Mouse (Mus musculus) liver, adult 2 months (tissue): ENCODE results near the gene Znhit3. TPM values are rescaled to one million over a fixed set of nuclear protein-coding genes. Genes with fewer than 3 reads are reported as not detected.
"Not testable (repeated sequence)": the region's sequence is repeated elsewhere in the genome, so short reads cannot be mapped to it uniquely, and the experiment has no call there.

Experiments
- DNase-seq: peaks from one replicate; pipeline ENCODE4 v3.0.0-alpha.2; 2011; ENCODE audit warnings: low read depth, low spot score; ENCODE audit errors: extremely low read depth
- H3K27ac ChIP-seq: fragments of 200-500 bp; replicated peaks from 2 replicates; pipeline ENCODE4 v1.5.1; 2012; ENCODE audit warnings: low read depth, mild to moderate bottlenecking, control low read depth, inconsistent platforms, low read length; ENCODE audit not compliant: insufficient read depth
- H3K27me3 ChIP-seq: fragments of 200-500 bp; 2 replicates; pipeline ENCODE4 v1.6.1; 2012; ENCODE audit warnings: mild to moderate bottlenecking, moderate library complexity, low read length, inconsistent platforms; ENCODE audit not compliant: control insufficient read depth, insufficient read depth
- H3K36me3 ChIP-seq: fragments of 200-500 bp; 2 replicates; pipeline ENCODE4 v1.6.1; 2012; ENCODE audit warnings: low read length, inconsistent platforms; ENCODE audit not compliant: control insufficient read depth, insufficient read depth
- H3K4me1 ChIP-seq: fragments of 200-500 bp; 2 replicates; pipeline ENCODE4 v1.6.1; 2011; ENCODE audit warnings: low read length; ENCODE audit not compliant: control insufficient read depth, insufficient read depth
- H3K4me3 ChIP-seq: fragments of 200-500 bp; 2 replicates; pipeline ENCODE4 v1.5.1; 2011; ENCODE audit warnings: low read depth, mild to moderate bottlenecking, control low read depth, low read length, moderate library complexity; ENCODE audit not compliant: insufficient read depth
- H3K79me2 ChIP-seq: fragments of 200-500 bp; 2 replicates; pipeline ENCODE4 v1.6.1; 2012; ENCODE audit warnings: inconsistent platforms, mild to moderate bottlenecking, low read length, moderate library complexity; ENCODE audit not compliant: control insufficient read depth, insufficient read depth
- H3K9ac ChIP-seq: fragments of 200-500 bp; 2 replicates; pipeline ENCODE4 v1.6.1; 2012; ENCODE audit warnings: low read depth, mild to moderate bottlenecking, control low read depth, inconsistent platforms, low read length
- CTCF ChIP-seq: fragments of 200-500 bp; IDR thresholded peaks from 2 replicates; pipeline ENCODE4 v1.5.1; 2011; ENCODE audit warnings: low read depth, low read length, control low read depth
- POLR2A ChIP-seq: fragments of 200-500 bp; IDR thresholded peaks from 2 replicates; pipeline ENCODE4 v1.6.1; 2011; ENCODE audit warnings: low read length, control low read depth; ENCODE audit not compliant: insufficient read depth; ENCODE audit errors: extremely low read depth
- WGBS: fragments of 180-500 bp; shearing (Covaris S2); methylation state at CpG from one replicate; pipeline ENCODE4 v1.1.7; 2018; 5-methylcytosine and 5-hydroxymethylcytosine counted together
- polyA plus RNA-seq: library from polyadenylated mRNA; depleted of rRNA; stranded (reverse); fragments of >200 nt; gene quantifications from 2 replicates; pipeline ENCODE4 v1.2.3, GENCODE M21; 2012
- total RNA-seq: library from RNA; depleted of rRNA; stranded (reverse); fragments of >200 nt; gene quantifications from 2 replicates; pipeline ENCODE4 v1.2.3, GENCODE M21; 2014

Znhit3 gene
- total and polyA plus RNA-seq, 2 experiments = 5.4 to 10.0 TPM

GRCm38 (mm10) chr11:84879772-84880464 is 36.2 kb downstream of the Znhit3 start, which contains the start of the genes Myo19 and Pigw:
Gene Myo19, plus strand, starts transcription at chr11:84880148.
Gene Pigw, minus strand, starts transcription at chr11:84880285.
- peaks cover 3% of the 10 kb centered on the region; the same call in 1 of the 2 replicates for H3K36me3 ChIP-seq
- H3K27me3 ChIP-seq = no peaks in the 10 kb centered on the region
- peak within 1 kb of the TSS; percentile 82 for H3K4me3 ChIP-seq
- peak within 1 kb of the TSS; percentile 92 for H3K9ac ChIP-seq
- peaks cover 5% of the 10 kb centered on the region; the same call in 1 of the 2 replicates for H3K79me2 ChIP-seq
- 0 out of 2 replicates have a peak, but pooled peaks cover 3% of the 10 kb centered on the region for H3K4me1 ChIP-seq
- under 1% methylated on average over 78 of the region's 81 CpGs for WGBS
- peak within 1 kb of the TSS; percentile 80 for H3K27ac ChIP-seq
- TF ChIP-seq POLR2A (peak; percentile 53; the same call in 1 of the 2 replicates), CTCF (peak; percentile 59; the same call in 1 of the 2 replicates)
- peak; percentile 55 for DNase-seq

GRCm38 (mm10) chr11:84879007-84879771 is 37.0 kb downstream of the Znhit3 start:
- Histone ChIP-seq H3K4me1 (0 out of 2 replicates have a peak, but pooled peaks cover 3% of the 10 kb centered on the region), H3K36me3 (peaks cover 5% of the 10 kb centered on the region; the same call in 1 of the 2 replicates), H3K4me3 (peak overlapping the region; percentile 82), H3K27ac (peak overlapping the region; percentile 80), H3K79me2 (peaks cover 5% of the 10 kb centered on the region; the same call in 1 of the 2 replicates), H3K27me3 (no peaks in the 10 kb centered on the region), H3K9ac (peak overlapping the region; percentile 92)
- 6% methylated on average over 7 of the region's 7 CpGs for WGBS
- TF ChIP-seq POLR2A (no peak), CTCF (no peak)
- DNase-seq = no peak

GRCm38 (mm10) chr11:84876020-84876419 is 40.1 kb downstream of the Znhit3 start:
- not testable (repeated sequence) for H3K36me3 ChIP-seq, H3K79me2 ChIP-seq, H3K27ac ChIP-seq, DNase-seq, H3K27me3 ChIP-seq, H3K4me1 ChIP-seq, H3K4me3 ChIP-seq, H3K9ac ChIP-seq
- 57% methylated on average over 1 of the region's 1 CpGs for WGBS

- Histone ChIP-seq H3K4me3 (no peak overlapping the region), H3K36me3 (peaks cover 5% of the 10 kb centered on the region; the same call in 1 of the 2 replicates), H3K79me2 (peaks cover 7% of the 10 kb centered on the region; the same call in 1 of the 2 replicates), H3K27ac (no peak overlapping the region), H3K27me3 (no peaks in the 10 kb centered on the region), H3K9ac (no peak overlapping the region), H3K4me1 (no peaks in the 10 kb centered on the region)
- TF ChIP-seq CTCF = no peak
- TF ChIP-seq POLR2A = no peak
- WGBS = 80% methylated on average over 1 of the region's 1 CpGs
- no peak for DNase-seq
These were observed 42.9 kb downstream of the Znhit3 start for GRCm38 (mm10) chr11:84873042-84873833.

- Histone ChIP-seq H3K4me1 (peaks cover 6% of the 10 kb centered on the region; the same call in 1 of the 2 replicates), H3K36me3 (0 out of 2 replicates have a peak, but pooled peaks cover 2% of the 10 kb centered on the region), H3K9ac (peak overlapping the region; percentile 89; the same call in 1 of the 2 replicates), H3K27me3 (no peaks in the 10 kb centered on the region), H3K27ac (peak overlapping the region; percentile 92), H3K79me2 (peaks cover 5% of the 10 kb centered on the region; the same call in 1 of the 2 replicates), H3K4me3 (peak overlapping the region; percentile 83)
- WGBS = 27% methylated on average over 4 of the region's 4 CpGs
- DNase-seq = peak; percentile 58
- TF ChIP-seq POLR2A (no peak), CTCF (no peak)
These were observed 44.6 kb downstream of the Znhit3 start for GRCm38 (mm10) chr11:84871548-84872069.
